Mouse (Mus musculus) kidney, adult 2 months (tissue): ENCODE measurements around the gene Hdc.

Experiments
- CTCF ChIP-seq: fragments of 200-500 bp; conservative IDR thresholded peaks from 2 replicates; pipeline ENCODE4 v1.5.1; 2011; ENCODE audit warnings: low read depth, mild to moderate bottlenecking, control low read depth, low read length, moderate library complexity, mixed read lengths; ENCODE audit not compliant: insufficient read depth, insufficient read length
- POLR2A ChIP-seq: fragments of 200-500 bp; IDR thresholded peaks from one replicate; pipeline ENCODE4 v1.6.1; 2011; ENCODE audit warnings: low read depth, low read length, control low read depth

- TF ChIP-seq POLR2A (no peak), CTCF (no peak)
These were observed 39.8 kb downstream of the Hdc start for GRCm38 (mm10) chr2:126579282-126579681.
